Mouse (Mus musculus) ES-E14 (cell line): ENCODE measurements around the gene Gripap1. TPM values are rescaled to one million over a fixed set of nuclear protein-coding genes. Genes with fewer than 3 reads are reported as not detected.
"Not testable (repeated sequence)": the region's sequence is repeated elsewhere in the genome, so short reads cannot be mapped to it uniquely, and the experiment has no call there.

ENCODE experiments used
- DNase-seq: peaks from one replicate; pipeline ENCODE4 v3.0.0-alpha.2; 2013; ENCODE audit warnings: low read depth, low spot score
- H3K27ac ChIP-seq: 2 replicates; pipeline ENCODE4 v1.5.1; 2012; ENCODE audit warnings: low read depth, mild to moderate bottlenecking, low read length, moderate library complexity, mixed read lengths; ENCODE audit not compliant: poor library complexity, insufficient read depth, severe bottlenecking
- H3K36me3 ChIP-seq: 2 replicates; pipeline ENCODE4 v1.6.1; 2012; ENCODE audit warnings: mild to moderate bottlenecking, low read length, moderate library complexity, mixed read lengths; ENCODE audit not compliant: control insufficient read depth, poor library complexity, insufficient read depth, severe bottlenecking
- H3K4me1 ChIP-seq, 2 experiments: fragments of 150-350 bp in 1 of 2; sonication (generic) in 1 of 2; 2 replicates each; pipeline ENCODE4 v1.6.1; 2012; ENCODE audit warnings: low read length in 2 of 2, mild to moderate bottlenecking in 1 of 2, mixed read lengths in 1 of 2; ENCODE audit not compliant: control insufficient read depth in 2 of 2, insufficient read depth in 2 of 2, poor library complexity in 1 of 2
- H3K4me3 ChIP-seq, 2 experiments: fragments of 150-350 bp in 1 of 2; sonication (generic) in 1 of 2; 2 replicates each; pipeline ENCODE4 v1.5.1; 2012; ENCODE audit warnings: low read length in 2 of 2, low read depth in 1 of 2, mild to moderate bottlenecking in 1 of 2, mixed read lengths in 1 of 2; ENCODE audit not compliant: insufficient read depth in 1 of 2, poor library complexity in 1 of 2, severe bottlenecking in 1 of 2
- H3K9ac ChIP-seq: 2 replicates; pipeline ENCODE4 v1.6.1; 2012; ENCODE audit warnings: low read depth, mild to moderate bottlenecking, low read length, mixed read lengths; ENCODE audit not compliant: poor library complexity, insufficient read depth, severe bottlenecking
- H3K9me3 ChIP-seq: fragments of 150-350 bp; sonication (generic); 2 replicates; pipeline ENCODE4 v1.6.1; 2012; ENCODE audit warnings: low read depth, mild to moderate bottlenecking, low read length; ENCODE audit not compliant: control insufficient read depth, insufficient read depth
- CHD2 ChIP-seq: IDR thresholded peaks from 2 replicates; pipeline ENCODE4 v1.6.1; 2014; ENCODE audit warnings: mild to moderate bottlenecking, low read depth, low read length, inconsistent platforms
- HCFC1 ChIP-seq: IDR thresholded peaks from 2 replicates; pipeline ENCODE4 v1.6.1; 2012; ENCODE audit warnings: low read length, inconsistent platforms, borderline replicate concordance; ENCODE audit not compliant: insufficient read depth
- MAFK ChIP-seq: IDR thresholded peaks from 2 replicates; pipeline ENCODE4 v1.6.1; 2014; ENCODE audit warnings: mild to moderate bottlenecking, low read depth, low read length, inconsistent platforms; ENCODE audit not compliant: insufficient read depth
- ZC3H11A ChIP-seq: IDR thresholded peaks from 2 replicates; pipeline ENCODE4 v1.6.1; 2012; ENCODE audit warnings: low read depth, mild to moderate bottlenecking, inconsistent platforms, low read length, borderline replicate concordance
- ZNF384 ChIP-seq: IDR thresholded peaks from 2 replicates; pipeline ENCODE4 v1.6.1; 2012; ENCODE audit warnings: low read depth, low read length, inconsistent platforms
- in situ Hi-C, 2 experiments: fragments of 600-800 bp; cut with MboI; formaldehyde crosslinking; loops; one replicate each; pipeline ENCODE4 v1.15.1; 2025; ENCODE audit warnings: low sequenced_read_pairs in 2 of 2, inconsistent platforms in 1 of 2; ENCODE audit not compliant: unreplicated experiment in 2 of 2
- total RNA-seq: library from RNA; depleted of rRNA; stranded (reverse); fragments of 300-350 nt; gene quantifications from 2 replicates; pipeline ENCODE4 v1.2.3, GENCODE M21; 2012

Gene Gripap1
- total RNA-seq, 1 experiment: 14.9 TPM

DNA sequence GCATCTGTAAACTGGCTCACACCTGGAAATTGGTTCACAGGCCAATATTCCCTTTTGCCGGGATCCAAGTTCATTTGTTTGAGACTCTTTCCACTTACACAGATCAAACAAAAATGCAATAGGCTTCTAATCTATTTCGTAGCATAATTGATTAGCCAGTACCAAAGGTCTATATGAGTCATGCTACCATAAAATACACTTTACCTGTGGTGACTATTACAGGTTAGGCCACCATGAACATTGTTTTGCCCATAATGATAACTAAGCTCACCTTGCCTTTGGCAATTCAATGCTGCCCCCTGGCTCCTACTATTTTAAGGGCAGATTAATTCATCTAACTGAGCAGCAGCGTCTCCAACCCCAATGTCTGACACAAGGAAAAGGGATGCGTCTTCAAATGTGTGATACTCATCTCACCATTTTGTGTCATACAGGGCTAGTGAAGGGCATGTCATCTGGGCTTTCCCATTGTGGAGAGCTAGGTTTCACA, 6.9 kb upstream of the Gripap1 start:
- H3K27ac ChIP-seq: no peak overlapping the region
- no peak overlapping the region for H3K9ac ChIP-seq
- H3K36me3 ChIP-seq: no peaks in the 10 kb centered on the region
- H3K4me3 ChIP-seq: no peak overlapping the region
- no peaks in the 10 kb centered on the region for H3K4me1 ChIP-seq
- H3K9me3 ChIP-seq: no peaks in the 10 kb centered on the region
- no peak for TF ChIP-seq CHD2
- TF ChIP-seq ZC3H11A: no peak
- no peak for DNase-seq
- in situ Hi-C loops: no loop called here

DNA sequence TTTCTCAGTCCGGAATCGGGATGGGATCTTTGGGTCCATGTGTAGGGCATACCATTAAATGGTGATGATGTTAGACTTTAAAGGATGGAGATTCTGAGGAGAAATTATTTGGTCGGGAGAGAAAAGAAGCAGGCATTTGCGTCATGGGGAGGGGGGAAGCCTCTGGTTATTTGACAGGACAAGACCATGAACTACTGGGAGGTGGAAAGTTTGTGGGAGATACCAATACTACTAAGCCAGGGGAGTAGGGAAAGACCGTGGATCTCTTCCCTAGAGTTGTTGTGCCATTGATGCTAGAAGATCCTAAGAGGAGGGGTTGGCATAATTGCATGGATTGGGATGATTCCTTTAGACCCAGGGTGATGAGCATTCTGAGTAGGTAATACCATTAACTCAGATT, 744 bp downstream of the Gripap1 start:
- Histone ChIP-seq H3K4me3 (peak overlapping the region; percentile 56 to 66), H3K9me3 (no peaks in the 10 kb centered on the region), H3K27ac (no peak overlapping the region), H3K4me1 (no peaks in the 10 kb centered on the region), H3K36me3 (no peaks in the 10 kb centered on the region), H3K9ac (peak overlapping the region; percentile 68; the same call in 1 of the 2 replicates)
- DNase-seq: no peak
- in situ Hi-C loops: no loop called here
- TF ChIP-seq ZC3H11A (no peak), CHD2 (no peak), HCFC1 (no peak), ZNF384 (no peak), MAFK (no peak)

DNA sequence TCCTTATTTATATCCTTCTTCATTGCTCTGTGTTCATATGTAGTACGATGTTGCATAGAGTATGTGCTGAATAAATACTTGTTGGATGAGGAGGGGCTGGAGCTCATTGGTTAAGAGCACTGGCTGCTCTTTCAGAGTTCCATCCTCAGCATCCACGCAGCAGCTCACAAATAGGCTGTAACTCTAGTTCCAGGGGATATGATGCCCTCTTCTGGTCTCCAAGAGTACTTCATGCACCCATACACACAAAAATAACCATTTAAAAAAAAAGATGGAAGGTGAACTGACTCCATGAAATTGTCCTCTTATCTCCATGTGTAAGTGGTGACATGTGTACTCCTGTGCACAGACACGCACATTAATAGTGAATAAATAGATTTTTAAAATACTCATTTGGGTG, 3.8 kb downstream of the Gripap1 start:
- no peak overlapping the region for H3K27ac ChIP-seq
- in situ Hi-C loops: no loop called here
- TF ChIP-seq ZNF384 (no peak), CHD2 (no peak), HCFC1 (no peak), ZC3H11A (no peak), MAFK (no peak)
- no peak overlapping the region for H3K9ac ChIP-seq
- H3K4me1 ChIP-seq: no peaks in the 10 kb centered on the region
- no peak overlapping the region for H3K4me3 ChIP-seq
- H3K9me3 ChIP-seq: no peaks in the 10 kb centered on the region
- DNase-seq: peak; percentile 29
- H3K36me3 ChIP-seq: no peaks in the 10 kb centered on the region

DNA sequence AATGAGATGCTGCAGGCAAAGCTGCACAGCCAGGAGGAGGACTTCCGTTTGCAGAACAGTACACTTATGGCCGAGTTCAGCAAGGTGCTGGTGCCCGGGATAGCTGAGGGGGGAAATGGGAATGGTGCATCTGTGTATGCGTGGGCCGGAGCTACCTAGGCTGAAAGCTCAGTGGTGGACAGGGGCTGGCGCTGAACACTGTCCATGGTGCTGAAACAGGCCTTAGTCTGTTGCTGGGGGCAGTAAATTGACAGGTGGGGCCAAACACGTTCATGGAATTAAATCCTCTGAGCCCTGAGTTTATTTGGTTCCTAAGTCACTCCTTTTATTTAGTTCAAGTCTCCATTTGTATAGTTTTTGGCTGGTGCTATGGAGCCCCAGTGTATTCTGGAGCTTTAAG, 5.5 kb downstream of the Gripap1 start:
- H3K9ac ChIP-seq: no peak overlapping the region
- in situ Hi-C loops: no loop called here

DNA sequence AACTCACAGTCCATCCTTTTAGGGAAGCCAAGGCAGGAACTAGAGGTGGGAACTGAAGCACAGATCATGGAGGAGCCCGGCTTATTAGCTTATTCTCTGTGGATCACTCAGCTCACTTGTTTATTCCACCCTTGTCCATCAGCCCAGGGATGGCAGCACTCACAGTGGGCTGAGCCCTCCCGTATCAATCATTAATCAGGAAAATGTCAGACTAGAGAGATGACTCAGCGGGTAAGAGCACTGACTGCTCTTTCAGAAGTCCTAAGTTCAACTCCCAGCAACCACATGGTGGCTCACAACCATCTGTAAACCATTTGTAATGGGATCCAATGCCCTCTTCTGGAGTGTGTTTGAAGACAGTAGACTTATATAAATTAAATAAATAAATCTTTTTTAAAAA, 7.8 kb downstream of the Gripap1 start:
- H3K4me1 ChIP-seq: no peaks in the 10 kb centered on the region
- no peak overlapping the region for H3K27ac ChIP-seq
- TF ChIP-seq ZC3H11A (no peak), MAFK (no peak), ZNF384 (no peak), HCFC1 (no peak), CHD2 (no peak)
- in situ Hi-C loops: no loop called here
- H3K4me3 ChIP-seq: no peak overlapping the region
- no peaks in the 10 kb centered on the region for H3K36me3 ChIP-seq
- no peak for DNase-seq
- H3K9me3 ChIP-seq: no peaks in the 10 kb centered on the region
- no peak overlapping the region for H3K9ac ChIP-seq

More for the DNA sequence above, 5.5 kb downstream of the Gripap1 start:
- Histone ChIP-seq H3K9me3 (no peaks in the 10 kb centered on the region), H3K4me3 (no peak overlapping the region), H3K27ac (no peak overlapping the region), H3K4me1 (no peaks in the 10 kb centered on the region), H3K36me3 (no peaks in the 10 kb centered on the region)
- DNase-seq: no peak
- TF ChIP-seq MAFK: no peak
- no peak for TF ChIP-seq ZNF384
- no peak for TF ChIP-seq ZC3H11A
- TF ChIP-seq CHD2: no peak
- TF ChIP-seq HCFC1: no peak

DNA sequence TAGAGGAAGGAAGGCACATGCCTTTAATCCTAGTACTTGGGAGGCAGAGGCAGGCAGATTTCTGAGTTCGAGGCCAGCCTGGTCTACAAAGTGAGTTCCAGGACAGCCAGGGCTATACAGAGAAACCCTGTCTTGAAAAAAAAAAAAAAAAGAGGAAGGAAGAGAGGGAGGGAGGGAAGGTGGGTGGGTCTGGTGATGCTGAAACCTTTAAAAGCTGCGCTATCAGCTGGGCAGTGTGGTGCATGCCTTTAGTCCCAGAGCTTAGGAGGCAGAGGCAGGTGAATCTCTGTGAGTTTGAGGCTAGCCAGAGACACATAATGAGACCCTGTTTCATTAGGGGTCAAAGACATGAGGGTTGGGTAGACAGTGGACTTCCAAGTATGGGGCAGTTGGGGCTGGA, 12.6 kb downstream of the Gripap1 start:
- DNase-seq, H3K4me3 ChIP-seq, H3K4me1 ChIP-seq, H3K9ac ChIP-seq, H3K27ac ChIP-seq, H3K9me3 ChIP-seq, H3K36me3 ChIP-seq, in situ Hi-C loops: not testable (repeated sequence)

DNA sequence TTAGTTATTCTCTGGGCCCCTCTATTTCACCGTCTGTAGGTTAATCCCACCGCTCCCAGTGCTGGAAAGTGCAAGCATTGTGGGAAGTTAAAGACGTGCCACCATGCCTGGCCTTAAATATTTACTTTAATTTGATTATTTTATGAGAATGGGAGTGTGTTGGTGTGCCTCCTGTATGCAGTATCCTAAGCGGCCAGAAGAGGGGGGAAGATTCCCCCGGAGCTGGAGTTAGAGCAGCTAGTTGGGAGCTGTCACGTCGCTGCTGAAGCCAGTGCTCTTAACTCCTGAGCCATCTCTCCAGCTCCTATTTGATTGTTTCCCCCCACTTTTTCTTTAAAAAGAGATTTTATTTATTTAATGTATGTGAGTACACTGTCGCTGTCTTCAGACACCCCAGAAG, 25.5 kb downstream of the Gripap1 start:
- H3K9me3 ChIP-seq, H3K36me3 ChIP-seq, H3K4me3 ChIP-seq, H3K4me1 ChIP-seq, DNase-seq, in situ Hi-C loops, H3K9ac ChIP-seq, H3K27ac ChIP-seq: not testable (repeated sequence)
